Mouse (Mus musculus) kidney, adult 18-20 months (tissue): ENCODE measurements around the gene Kif2c.
A peak's percentile ranks its signal among the peaks of the same experiment; 100 is the strongest.
"Not testable (repeated sequence)": the region's sequence is repeated elsewhere in the genome, so short reads cannot be mapped to it uniquely, and the experiment has no call there.

ENCODE experiments used
- DNase-seq: peaks from one replicate; pipeline ENCODE4 v3.0.0; 2021

Gene Kif2c

DNA sequence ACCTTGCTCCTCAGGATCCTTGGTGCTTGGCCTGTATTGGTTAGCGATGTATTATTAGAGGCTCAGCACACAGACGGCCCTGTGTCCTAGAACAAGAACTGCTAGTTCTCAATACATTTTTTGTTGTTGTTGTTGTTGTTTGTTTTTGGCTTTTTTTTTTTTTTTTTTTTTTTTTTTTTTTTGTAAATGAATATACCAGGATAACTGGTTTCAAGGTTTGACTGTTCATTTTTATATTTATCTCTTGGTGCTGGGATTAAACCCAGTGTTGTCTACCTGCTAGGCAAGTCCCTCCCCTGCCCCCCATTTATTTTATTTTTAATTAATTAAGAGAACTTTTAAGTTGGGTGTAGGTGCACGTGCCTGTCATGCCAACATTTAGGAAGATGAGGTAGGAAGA is 6.5 kb upstream of the Kif2c start:
- DNase-seq = no peak

- not testable (repeated sequence) for DNase-seq
These were observed 289 bp upstream of the Kif2c start for GRCm38 (mm10) chr4:117182759-117183096.

GRCm38 (mm10) chr4:117169936-117170335 is 12.5 kb downstream of the Kif2c start:
- DNase-seq = no peak

GRCm38 (mm10) chr4:117161183-117161582 is 21.3 kb downstream of the Kif2c start:
- DNase-seq = no peak

DNA sequence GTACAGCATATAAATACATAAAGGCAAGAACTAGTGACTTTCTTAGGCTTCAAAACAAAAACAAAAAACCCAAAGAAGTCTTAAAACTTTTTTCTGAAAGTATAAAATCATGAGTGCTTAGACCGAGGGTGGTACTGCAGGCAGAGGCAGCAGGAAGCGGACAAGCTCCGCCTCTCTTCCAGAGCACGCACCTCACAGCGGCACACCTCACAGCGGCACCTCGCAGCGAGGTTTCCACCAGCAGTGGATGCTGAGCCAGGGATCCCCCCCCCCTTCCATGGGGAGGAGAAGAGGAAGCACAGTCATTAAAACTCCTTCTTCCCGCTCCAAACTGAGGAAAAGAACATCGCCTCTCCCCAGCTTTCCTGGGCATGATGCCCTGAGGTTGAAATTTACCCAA is 22.8 kb downstream of the Kif2c start:
- DNase-seq = no peak

GRCm38 (mm10) chr4:117156372-117156771 is 26.1 kb downstream of the Kif2c start:
- no peak for DNase-seq

GRCm38 (mm10) chr4:117155792-117156355 is 26.6 kb downstream of the Kif2c start, which contains the start of gene Rps8:
TSS of gene Rps8 (minus strand) at chr4:117156243.
- peak; percentile 90 for DNase-seq

GRCm38 (mm10) chr4:117155020-117155791 is 27.2 kb downstream of the Kif2c start:
- DNase-seq = no peak

DNA sequence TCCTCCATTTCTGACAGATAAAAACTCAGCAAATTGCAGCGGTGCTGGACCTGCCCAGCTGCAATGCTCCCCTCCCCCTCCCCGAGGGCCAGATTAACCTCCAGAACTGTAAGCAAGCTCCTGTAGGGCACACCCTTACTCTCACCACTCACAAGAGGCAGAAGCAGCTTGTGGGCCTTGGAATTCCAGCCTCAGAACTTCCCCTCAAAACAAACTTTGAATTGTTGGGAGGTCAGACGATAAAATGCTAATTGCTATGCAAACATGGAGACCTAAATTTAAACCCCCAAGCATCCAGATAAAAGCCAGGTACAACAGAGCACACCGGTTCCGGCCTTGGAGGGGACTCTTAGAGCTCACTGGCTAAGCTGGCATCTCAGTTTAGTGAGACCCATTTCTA is 29.7 kb downstream of the Kif2c start:
- no peak for DNase-seq

GRCm38 (mm10) chr4:117151416-117151815 is 31.0 kb downstream of the Kif2c start:
- DNase-seq = no peak

DNA sequence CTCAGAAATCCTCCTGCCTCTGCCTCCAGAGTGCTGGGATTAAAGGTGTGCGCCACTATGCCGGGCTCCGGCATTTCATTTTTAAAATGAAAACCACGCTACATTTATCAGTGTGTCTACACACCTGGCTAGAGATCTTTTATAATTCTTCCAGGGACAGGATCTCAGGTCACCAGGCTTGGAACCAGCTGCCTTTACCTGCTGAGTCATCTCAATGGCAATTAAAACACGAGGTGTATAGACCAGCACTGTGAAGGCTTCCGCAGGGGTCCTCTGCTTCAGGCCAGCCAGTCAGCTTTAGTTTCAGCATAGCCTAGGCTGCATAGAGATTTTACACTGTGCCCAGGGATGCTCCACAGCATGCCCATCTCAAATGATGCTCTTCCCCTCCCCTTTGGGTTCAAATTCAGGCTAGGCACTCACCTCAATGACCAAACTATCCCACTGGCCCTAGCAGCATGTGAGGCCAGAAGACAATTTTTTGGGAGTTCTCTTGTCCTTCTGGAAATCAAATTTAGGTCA is 32.2 kb downstream of the Kif2c start:
- no peak for DNase-seq

- DNase-seq = no peak
These were observed 32.9 kb downstream of the Kif2c start for GRCm38 (mm10) chr4:117149291-117150211.

DNA sequence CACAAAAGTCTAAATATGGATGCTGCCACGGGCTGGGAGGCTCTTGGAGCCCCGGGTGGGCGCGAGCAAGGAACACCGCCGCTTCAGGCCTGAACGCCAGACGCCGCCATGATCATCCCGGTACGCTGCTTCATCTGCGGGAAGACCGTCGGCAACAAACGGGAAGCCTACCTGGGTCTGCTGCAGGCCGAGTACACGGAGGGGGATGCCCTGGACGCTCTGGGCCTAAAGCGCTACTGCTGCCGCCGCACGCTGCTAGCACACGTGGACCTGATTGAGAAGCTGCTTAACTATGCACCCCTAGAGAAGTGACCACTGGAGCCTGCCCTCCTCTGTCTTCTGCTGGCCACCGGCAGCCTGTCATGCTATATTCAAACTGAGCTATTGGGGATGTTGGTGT is 33.6 kb downstream of the Kif2c start:
- DNase-seq = no peak

DNA sequence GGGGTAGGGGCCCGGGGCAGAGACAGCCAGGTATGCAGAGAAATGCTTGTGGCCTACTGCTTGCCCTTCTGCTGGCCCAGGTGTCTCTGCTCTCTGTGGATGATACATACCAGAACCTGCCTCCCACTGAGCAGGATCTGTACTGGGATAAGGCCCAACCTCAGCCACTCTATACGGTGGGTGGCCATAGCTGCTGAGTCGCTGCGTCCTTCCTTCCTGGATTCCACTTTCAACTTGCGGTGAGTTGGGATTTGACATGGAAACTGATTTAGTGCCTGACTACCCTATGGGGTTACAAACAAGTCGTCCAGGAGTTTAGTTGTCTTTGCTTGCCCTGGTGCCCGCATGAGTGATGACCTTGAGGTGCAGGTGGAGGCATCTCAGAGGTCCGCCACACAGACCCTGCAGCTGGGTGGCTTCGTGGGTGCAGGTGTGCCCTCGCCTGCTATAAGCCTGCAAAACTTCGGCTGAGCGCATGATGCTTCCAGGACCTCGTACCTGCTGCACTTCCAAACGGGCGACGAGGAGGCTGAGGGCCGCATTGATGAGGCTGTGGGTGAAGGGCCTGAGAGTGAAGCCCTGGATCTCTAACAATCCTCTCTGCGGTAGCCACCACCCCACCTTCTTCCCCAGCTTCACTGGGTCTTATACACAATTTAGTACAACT is 34.3 kb downstream of the Kif2c start:
- no peak for DNase-seq

DNA sequence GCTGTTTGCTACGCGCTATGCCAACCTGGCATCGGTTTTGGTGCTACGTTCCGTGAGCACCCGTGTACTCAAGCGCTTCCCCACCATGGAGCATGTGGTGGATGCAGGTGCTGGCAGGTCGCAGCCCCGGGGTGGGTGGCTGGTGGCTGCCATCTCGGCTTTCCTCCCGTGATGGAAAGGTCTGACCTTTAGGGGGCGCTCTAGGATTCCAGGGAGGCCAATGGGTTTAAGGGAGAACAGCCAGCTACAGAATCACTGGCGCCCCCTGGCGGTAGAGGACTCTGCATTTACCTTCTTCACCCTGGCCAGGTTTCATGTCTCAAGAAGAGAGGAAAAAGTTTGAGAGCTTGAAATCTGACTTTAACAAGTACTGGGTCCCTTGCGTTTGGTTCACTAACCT is 36.3 kb downstream of the Kif2c start:
- peak; percentile 91 for DNase-seq

GRCm38 (mm10) chr4:117145248-117145647 is 37.2 kb downstream of the Kif2c start:
- DNase-seq = no peak

GRCm38 (mm10) chr4:117143023-117143422 is 39.4 kb downstream of the Kif2c start:
- DNase-seq = no peak

DNA sequence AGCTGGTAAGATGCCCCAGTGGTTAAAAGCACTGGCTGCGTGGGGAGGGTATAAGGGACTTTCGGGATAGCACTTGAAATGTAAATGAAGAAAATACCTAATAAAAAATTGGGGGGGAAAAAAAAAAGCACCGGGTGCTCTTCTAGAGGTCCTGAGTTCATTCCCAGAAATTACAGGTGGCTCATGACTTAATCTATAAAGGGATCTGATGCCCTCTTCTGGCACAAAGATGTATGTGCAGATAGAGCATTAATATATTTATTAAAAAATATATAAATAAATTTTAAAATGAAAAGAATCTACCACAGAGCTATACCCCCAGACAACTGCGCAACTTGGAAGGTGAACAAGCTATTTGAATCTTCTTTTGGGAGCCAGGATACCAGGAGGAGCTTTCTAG is 41.8 kb downstream of the Kif2c start:
- DNase-seq = no peak

- peak; percentile 57 for DNase-seq
These were observed 43.2 kb downstream of the Kif2c start for GRCm38 (mm10) chr4:117139217-117139612.

GRCm38 (mm10) chr4:117138295-117139216 is 43.9 kb downstream of the Kif2c start:
- no peak for DNase-seq

- peak; percentile 84 for DNase-seq
These were observed 46.4 kb downstream of the Kif2c start for GRCm38 (mm10) chr4:117136034-117136433.

GRCm38 (mm10) chr4:117134601-117134995 is 47.8 kb downstream of the Kif2c start:
- no peak for DNase-seq
